Mouse (Mus musculus): Measurements from ENCODE around the gene Psap.
"Not testable (repeated sequence)": the region's sequence is repeated elsewhere in the genome, so short reads cannot be mapped to it uniquely, and the experiment has no call there.

Gene Psap

DNA sequence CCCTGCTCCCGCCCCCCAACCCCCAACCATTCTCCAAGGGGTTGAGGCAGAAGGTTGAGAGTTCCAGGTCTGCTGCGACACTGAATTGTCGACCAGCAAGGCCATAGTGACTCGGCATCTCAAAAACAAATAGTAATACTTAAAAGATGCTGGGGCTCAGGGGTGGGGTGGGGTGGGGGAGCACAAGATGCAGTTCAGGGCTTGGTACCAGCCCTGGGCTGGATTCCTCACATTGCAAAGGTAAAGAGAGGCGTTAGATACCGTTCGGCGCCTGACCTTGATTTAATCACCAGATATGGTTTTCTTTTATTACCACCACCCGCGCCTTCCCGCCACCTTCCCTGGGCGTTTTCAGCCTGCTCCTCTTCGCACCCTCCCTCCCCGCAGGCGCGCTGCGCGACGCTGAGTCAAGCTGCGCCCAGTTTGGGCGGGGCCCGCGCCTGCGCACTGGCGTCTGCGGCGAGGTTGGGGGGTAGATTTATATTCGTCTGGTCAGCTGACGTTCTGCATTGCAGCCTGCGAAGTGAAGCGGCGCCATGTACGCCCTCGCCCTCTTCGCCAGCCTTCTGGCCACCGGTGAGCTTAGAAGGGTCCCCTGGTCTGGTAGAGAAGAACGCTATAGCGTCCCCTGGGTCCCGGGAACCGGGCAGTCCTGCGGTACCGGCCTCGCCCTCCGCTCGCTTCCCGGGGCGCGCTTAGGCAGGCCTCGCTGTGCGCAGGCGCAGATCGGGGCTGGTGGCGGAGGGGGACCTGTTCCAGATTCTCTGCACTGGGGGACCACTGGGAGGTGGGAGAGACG lies at the start of gene Psap:
Psap (plus strand) TSS at position 421 of the 799 bp plus-strand sequence.
- peak; percentile 92 for DNase-seq (ENCODE audit: low read depth, low spot score)

DNA sequence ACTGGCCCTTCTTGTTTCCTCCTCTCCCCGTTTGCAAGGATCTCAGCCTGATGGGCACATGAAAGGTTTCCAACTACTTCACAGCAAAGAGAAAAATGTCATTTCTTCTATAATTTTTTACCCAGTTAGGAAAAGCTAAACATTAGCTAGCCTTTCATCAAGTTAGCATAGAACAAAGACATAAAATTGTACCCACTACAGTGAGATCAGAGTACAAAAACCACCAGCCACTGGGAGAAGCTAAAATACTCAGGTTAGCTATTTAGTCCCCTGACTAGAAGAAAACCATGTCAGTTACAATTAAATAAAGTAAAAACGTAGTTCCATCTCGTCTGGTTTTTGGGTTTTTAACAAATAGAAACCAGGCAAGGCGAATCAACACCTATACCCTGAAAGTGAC lies 49.8 kb upstream of the Psap start:
- no peak for DNase-seq (ENCODE audit: low read depth, low spot score)

DNA sequence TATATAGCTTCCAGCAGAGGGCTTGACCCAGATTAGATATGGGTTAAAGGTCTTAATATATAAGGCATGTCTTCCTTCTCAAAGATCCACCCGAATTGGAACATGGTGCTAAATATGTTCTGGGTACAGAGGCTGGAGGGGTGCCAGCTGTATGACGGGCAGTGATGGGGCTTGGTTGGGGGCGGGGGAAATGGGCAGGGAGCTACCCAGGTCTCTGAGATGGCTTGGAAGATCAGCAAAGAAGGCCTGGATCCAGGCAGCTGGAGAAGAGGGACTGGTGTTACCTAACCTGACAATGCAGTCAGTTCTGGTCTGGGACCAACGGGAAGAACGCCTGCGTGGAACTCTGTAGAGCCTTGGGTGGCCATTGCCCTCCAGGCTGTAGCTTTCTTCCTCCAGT lies 48.3 kb upstream of the Psap start:
- DNase-seq (ENCODE audit: low read depth, low spot score), result no peak

DNA sequence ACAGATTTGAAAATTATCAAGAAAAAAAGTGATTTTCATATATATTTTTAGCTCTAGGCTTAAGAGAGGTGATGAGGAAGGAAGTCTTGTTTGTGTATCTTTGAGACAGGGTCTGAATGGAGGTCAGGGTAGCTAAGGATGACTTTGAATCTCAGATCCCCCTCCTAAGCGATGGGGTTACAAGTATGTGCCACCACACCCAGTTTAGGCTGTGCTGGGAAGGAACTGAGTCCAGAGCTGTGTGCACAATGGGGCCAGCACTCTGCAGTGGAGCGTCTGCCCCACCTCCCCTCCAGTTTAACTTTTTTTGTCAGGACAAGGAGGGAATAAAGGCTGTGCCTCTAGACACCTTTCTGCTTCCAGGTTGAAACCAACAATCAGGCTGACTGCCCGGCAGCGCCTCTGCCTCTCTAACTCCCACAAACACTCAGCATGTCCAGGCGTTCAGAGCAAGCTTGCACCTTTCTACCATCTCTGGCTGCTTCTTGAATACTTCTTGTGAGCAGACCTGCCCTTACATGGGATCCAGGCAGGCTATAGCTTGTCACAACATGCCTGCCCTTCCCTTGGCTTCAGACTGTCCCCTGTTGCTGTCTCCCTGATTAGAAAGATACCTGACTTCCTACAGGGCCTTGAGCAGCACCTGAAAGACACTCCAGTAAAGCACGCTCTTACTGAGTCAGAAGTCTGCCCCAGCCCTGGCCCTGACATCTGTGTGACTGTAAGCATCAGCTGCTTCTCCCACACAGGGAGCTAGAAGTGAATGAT lies 46.9 kb upstream of the Psap start:
- DNase-seq (ENCODE audit: low read depth, low spot score), result no peak

DNA sequence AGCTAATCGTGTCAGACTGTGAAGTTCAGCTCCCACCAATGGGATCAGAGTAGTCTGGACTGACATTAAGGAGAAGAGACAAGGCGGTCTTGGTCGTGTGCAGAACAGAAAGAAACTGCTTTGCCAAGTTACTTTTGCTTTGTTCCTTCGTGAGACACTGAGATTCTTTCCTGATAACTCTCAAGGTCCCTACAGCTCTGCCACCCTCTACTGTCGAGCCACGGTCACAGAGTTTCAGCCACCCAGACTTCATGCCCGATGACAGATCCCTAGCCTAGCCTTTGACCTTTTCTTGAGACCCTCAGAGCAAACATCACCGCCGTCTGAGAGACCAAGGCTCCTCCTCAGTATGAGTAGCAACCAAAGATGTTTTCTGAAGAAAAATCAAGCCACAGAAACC lies 43.4 kb upstream of the Psap start:
- DNase-seq (ENCODE audit: low read depth, low spot score), result no peak

DNA sequence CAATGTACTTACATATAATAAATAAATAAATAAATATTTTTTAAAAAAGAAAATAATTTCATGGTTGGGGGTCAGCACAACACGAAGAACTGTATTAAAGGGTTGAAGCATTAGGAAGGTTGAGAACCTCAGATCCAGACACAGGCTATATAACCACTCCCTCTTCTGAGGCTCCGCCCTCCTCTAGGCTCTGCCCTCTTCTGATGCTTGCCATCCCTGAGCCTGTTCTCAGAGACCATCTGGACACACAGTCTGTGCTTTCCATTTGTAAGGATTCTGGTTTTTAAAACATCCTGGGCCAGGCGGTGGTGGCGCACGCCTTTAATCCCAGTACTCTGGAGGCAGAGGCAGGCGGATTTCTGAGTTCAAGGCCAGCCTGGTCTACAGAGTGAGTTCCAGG lies 41.6 kb upstream of the Psap start:
- not testable (repeated sequence) for DNase-seq (ENCODE audit: low read depth, low spot score)

DNA sequence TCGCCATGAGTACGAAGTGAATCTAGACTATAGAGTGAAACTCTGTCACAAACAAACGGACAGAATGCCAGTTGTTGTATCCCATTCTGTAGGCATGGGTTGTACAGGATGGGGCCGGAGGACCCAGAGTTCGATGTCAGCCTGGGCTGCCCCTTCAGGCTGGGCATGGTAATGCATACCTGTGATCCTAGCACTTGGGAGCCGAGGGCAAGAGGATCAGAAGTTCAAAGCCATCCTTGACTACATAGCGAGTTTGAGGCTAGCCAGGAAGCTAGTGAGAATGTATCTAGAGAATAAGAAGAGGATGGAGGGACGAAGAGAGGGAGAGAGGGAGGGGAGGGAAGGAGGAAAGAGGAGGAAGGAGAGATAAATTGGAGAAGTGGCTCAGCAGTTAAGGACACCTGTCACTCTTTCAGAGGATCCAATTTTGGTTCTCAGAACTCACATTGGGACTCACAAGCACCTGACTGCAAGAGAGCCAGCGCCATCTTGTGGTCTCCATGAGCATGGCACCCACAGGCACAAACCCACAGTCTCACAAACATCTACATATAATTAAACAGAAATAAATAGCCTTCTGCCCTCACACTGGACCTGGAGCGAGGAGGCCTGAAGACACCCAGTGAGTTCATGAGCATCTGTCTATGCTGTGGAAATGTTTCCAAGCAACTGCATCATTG lies 39.8 kb upstream of the Psap start:
- peak; percentile 45 for DNase-seq (ENCODE audit: low read depth, low spot score)

DNA sequence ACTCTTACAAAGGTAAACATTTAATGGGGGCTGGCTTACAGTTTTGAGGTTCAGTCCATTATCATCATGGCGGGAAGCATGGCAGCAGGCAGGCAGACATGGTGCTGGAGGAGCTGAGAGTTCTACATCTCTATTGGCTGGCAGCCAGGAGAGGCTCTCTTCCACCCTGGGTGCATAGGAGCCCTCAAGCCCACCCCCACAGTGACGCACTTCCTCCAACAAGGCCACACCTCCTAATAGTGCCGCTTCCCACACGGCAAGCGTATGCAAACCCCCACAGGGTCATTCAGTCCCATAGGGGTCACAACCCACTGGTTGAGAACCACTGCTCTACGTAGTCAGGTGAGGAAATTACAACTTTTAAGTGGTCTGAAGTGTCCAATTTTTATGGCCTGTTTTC lies 37.0 kb upstream of the Psap start:
- no peak for DNase-seq (ENCODE audit: low read depth, low spot score)

DNA sequence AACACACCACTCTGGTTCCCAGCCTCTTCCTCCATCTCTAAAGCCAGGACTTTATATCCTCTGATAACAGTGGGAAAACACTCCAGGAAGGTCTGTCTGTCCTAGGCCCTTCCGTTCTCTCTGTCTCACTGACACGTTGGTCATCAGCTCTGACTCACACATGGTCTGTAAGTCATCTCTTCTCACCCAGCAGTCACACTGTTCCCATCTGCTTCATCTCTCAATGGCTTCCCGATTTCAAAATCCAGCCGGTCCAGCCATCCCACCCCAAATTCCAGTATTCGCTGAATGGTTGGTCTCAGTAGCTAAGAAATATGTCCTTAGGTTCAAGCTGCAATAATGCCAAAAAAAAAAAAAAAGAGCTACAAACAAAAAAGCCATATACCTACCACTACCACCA lies 33.5 kb upstream of the Psap start:
- DNase-seq (ENCODE audit: low read depth, low spot score), result no peak

DNA sequence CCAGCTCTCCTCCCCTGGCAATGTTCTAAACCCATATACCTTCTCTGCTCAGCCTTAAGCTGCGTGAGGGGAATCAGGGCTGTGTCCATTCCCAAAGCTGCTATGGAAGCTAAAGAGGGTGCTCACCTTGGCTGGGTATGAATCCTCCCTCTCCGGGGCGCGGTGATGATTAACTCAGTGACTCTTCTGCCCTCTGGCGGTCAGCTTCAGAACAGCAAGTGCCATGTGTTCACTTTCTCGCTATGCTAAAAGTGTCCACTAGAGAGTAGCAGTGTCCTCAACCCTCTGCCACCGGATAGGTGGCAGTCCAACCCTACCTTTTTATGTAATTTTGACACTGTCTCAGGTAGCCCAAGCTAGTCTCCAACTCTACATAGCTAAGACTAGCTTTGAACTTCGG lies 32.4 kb upstream of the Psap start:
- peak; percentile 91 for DNase-seq (ENCODE audit: low read depth, low spot score)

DNA sequence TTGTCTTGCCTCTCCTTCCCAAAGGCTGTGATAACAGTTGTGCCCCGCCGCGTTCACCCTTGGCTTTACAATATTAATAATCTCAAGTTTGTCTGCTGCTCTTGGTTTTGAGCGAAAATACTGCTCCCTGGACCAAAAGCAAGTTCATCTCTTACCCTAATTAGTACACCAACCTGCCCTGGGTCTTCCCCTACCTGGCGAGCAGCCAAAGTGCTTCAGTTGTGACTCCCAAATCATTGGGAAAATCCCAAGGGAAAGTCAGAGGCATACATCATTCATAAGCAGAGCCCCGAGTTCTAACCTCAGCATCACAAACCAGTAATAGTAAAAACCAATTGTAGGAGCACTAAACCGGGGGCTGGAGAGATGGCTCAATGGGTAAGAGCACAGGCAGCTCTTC lies 31.8 kb upstream of the Psap start:
- no peak for DNase-seq (ENCODE audit: low read depth, low spot score)

DNA sequence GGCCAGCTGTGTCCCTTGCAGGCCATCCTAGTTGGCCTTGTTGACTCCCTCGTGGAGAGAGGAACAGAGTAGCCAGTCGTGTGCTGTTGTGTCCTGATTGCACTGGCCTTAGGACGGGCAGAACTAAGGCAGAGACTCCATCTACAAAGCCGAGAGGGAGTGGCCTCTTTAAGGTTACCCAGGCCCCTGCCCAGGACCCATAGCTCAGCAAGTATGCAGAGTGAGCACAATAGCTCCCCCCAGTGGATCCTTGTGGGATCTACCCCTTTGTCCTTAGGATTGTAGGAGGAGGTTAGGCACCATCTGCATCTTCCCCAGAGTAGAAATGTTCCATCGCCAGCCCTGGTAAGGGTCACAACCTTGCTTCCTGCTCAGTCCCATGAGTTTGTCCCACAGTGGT lies 30.9 kb upstream of the Psap start:
- DNase-seq (ENCODE audit: low read depth, low spot score), result peak; percentile 74

DNA sequence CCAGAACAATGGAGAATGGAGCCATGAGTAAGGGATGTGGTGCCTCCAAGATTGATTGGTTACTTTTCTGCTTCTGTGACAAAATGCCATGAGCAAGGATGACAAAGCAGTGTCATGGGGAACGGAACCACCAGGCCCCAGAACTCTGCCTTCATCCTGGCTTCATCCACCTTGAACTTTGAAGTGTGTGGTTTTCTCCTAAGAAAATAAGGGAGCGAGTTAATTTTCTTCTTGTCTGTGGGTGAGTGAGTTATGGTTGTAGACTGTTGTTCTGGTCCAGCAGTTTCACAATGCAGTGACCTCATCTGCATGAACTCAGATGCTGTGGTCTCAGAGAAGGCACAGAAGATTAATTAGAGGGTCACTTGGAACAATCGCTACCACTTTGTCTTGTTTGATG lies 29.1 kb upstream of the Psap start:
- not testable (repeated sequence) for DNase-seq (ENCODE audit: low read depth, low spot score)

DNA sequence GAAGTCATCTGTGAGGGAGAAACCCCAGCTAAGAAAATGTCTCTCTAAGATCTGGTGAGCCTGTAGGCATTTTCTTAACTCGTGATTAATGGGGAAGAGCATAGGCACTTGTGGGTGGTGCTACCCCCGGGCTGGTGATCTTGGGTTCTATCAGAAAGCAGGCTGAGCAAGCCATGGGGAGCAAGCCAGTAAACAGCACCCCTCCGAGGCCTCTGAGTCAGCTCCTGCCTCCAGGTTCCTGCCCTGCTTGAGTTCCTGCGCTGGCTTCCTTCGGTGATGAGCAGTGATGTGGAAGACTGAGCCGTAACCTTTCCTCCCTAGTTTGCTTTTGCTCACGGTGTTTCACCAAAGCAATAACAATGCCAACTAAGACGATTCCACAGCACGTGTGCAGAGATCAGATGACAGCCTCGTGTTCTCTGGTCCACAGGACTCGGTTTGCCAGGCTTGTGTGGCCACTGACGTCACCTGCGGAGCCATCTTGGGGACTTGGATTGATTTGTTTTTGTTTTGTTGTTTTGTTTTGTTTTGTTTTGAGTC lies 26.9 kb upstream of the Psap start:
- DNase-seq (ENCODE audit: low read depth, low spot score), result no peak

DNA sequence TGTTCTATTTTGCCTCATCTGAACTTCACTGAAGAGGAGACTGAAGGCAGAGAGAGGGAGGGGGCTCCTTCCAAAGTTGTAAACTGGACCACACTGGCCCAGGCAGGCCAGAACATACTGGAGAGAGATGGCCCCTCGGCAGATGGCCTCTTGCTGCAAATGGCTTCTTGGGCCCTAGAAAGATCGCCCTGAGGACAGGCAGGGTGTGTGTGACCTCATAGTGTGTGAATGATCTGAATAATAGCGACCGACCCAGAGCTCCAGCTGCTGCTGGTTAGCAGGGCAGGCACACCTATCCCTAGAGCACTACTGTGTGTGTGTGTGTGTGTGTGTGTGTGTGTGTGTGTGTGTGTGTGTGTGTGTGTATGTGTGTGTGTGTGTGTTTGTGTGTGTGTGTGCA lies 25.2 kb upstream of the Psap start:
- DNase-seq (ENCODE audit: low read depth, low spot score), result no peak

DNA sequence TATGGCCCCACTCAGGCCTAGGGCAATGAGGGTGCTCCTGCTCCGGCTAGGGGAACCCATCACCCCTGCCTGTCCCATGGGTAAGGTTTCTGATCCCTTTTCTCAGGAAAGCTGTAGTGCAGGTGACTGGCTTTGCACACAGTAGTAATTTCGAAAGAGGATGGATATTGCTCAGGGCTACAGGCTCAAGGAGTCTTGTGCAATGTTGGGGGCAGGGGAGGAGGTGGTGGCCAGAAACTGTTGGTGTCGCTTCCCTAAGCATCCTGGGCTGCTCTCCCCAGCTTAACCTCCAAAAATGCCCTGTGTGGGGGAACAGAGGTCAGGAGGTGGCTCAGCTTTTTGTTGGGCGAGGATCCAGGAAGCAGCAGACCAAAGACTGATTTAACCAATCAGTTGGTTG lies 24.8 kb upstream of the Psap start:
- DNase-seq (ENCODE audit: low read depth, low spot score), result no peak

DNA sequence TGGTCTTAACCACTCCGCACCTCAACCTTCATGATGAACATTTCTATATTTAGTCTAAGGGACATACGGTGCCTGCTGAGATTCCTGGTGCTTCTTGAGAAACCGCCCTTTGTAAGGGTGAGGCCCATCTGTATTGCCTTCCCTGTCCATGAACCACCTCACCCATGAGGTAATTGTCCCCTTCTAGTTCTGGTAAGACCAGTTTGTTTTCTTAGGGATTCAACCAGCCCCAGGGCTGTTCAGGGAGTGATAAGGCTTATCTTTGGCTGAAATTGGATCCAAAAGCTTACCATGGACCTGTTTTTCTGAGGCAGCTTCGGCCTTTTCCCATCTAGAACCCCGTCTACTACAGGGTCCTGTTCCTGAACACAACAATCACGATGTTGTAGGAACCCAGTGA lies 21.3 kb upstream of the Psap start:
- DNase-seq (ENCODE audit: low read depth, low spot score), result no peak

DNA sequence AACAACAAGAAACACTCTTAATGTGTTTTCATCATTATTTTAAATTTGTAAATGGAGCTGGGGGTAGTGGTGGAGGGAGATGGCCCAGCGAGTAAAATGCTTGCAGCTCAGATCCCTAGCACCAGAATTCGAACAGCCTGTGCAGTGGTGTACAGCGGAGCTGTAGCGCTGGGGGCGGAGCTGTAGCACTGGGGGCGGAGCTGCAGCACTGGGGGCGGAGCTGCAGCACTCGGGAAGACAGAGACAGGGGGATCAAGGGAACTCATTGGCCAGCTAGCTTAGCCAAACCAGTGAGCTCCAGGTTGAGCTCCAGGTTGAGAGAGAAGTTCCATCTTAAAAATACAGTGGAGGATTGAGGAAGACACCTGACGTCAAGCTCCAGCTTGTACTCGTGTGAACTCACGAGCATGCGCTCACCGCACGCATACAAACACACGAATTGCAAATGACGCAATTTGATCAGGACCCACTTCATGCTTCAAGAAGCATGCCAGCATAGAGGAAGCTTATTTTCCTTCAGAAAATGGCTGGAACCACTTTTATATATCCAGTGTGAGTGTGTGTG lies 20.1 kb upstream of the Psap start:
- no peak for DNase-seq (ENCODE audit: low read depth, low spot score)

DNA sequence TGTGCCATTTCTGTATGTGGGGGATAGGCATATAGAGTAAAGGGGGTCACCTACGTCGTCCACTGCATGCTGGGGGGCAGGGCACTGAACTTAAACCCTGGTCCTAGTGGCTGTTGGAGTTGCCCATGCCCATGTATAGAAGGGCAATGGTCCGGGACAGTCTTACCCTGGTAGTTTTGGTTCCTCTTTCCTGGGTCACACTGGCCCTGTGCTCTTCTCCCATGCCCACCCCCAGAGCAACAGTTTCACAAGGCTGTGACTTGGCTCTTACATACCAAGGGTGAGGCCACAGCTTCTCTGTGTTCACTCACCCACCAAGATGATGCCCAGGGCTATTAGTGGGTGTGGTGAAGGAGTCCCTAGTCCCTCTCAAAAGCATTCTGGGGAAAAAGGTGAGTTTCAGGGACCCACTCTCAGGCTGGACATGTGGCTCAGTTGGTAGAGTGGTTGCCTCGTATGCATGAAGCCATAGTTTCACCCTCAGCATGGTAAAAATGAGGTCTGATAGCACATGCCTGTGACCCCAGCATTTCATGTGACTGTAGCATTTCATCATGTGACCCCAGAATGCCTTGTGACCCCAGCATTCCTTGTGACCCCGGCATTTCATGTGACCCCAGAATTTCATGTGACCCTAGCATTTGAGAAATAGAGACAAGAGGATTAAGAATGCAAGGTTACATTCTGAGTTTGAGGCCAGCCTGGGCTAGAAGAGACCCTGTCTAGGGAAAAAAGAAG lies 16.7 kb upstream of the Psap start:
- DNase-seq (ENCODE audit: low read depth, low spot score), result no peak

DNA sequence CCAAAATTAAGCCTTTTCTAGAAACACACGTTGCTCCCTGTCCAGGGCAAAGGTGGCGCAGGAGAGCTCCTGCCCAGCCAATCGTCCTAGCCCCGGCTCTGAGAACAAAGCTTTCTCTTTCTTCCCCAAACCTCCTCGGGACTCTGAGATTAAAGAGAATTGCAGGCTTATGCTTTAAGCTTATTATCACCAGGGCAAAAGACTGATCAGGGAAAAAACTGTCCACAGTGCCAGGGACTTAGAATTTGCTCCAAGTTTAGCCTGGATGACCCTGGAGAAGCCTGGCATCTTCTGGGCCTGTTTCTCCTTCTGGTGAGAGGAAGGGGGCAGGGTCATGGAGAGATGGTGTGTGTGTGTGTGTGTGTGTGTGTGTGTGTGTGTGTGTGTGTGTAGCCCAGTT lies 15.9 kb upstream of the Psap start:
- DNase-seq (ENCODE audit: low read depth, low spot score), result no peak

DNA sequence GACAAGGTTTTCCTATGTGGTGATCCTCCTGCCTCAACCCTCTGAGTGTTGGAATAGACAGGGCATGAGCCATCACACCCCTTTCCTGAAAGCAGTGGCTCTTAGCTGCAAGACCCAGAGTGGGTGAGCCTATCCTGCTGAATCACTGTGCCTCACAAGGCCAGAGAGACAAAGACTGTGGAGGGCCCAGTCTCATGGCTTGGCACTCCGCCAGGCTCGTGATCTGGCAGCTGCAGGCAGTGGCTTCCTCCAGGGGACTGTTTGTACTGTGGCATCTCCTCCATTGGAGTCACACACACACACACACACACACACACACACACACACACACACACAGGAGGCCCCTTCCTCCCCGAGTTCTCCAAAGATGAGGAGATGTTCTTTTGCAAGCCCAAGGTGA lies 15.0 kb upstream of the Psap start:
- DNase-seq (ENCODE audit: low read depth, low spot score), result no peak
